Mouse (Mus musculus): Measurements from ENCODE around the gene Olfr1128. TPM values are rescaled to one million over a fixed set of nuclear protein-coding genes. Genes with fewer than 3 reads are reported as not detected.
"Not testable (repeated sequence)": the region's sequence is repeated elsewhere in the genome, so short reads cannot be mapped to it uniquely, and the experiment has no call there.

Olfr1128 gene
- total and polyA plus RNA-seq, 3 experiments, result not detected

DNA sequence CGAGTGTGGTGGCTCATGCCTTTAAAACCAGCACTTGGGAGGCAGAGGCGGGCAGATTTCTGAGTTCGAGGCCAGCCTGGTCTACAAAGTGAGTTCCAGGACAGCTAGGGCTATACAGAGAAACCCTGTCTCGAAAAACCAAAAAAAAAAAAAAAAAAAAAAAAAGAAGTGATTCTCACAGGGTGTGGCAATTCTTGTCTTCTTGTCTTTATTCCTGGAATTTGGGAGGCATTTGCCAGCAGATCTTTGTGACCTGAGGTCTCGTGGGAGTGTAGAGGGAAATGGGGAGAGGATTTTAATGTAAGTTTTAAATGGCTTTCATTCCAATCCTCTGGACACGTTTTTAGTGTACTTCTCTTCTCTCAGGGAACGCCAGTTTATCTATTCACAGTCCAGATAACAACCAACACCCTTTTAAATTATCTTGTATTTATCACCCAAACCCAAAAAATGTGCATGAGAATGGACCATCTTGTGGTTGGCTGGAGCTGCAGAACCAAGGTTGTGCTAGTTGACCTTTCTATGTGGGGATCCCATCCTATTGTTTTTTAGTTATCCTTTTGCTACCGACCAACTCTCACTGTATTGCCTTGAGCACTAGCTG lies 29.8 kb downstream of the Olfr1128 start:
- Histone ChIP-seq H3K79me2 (ENCODE audit: control insufficient read depth, insufficient read depth, low read length, poor library complexity) (no peaks in the 10 kb centered on the region), H3K36me3 (ENCODE audit: control insufficient read depth in 1 of 2, insufficient read depth in 2 of 2, low read length in 2 of 2) (no peaks in the 10 kb centered on the region), H3K4me1 (ENCODE audit: control insufficient read depth in 1 of 2, insufficient read depth in 2 of 2, low read length in 2 of 2) (no peaks in the 10 kb centered on the region), H3K27ac (ENCODE audit: control insufficient read depth, low read depth, low read length) (no peak overlapping the region), H3K9ac (ENCODE audit: control insufficient read depth, low read depth, low read length, poor library complexity, severe bottlenecking) (no peak overlapping the region), H3K27me3 (ENCODE audit: control insufficient read depth in 1 of 2, insufficient read depth in 2 of 2, low read length in 2 of 2) (no peaks in the 10 kb centered on the region), H3K4me3 (ENCODE audit: control insufficient read depth in 1 of 2, insufficient read depth in 1 of 2, low read depth in 2 of 2, low read length in 2 of 2) (no peak overlapping the region), H3K9me3 (replicated peaks; ENCODE audit: insufficient read depth, low read length) (no peaks in the 10 kb centered on the region)
- no peak for DNase-seq (ENCODE audit: low read depth, low spot score)
- TF ChIP-seq NRF1 (IDR thresholded peaks at IDR 0.05; ENCODE audit: insufficient read depth, low read depth, low read length, poor library complexity, severe bottlenecking) (no peak), CTCF (IDR thresholded peaks at IDR 0.05 in 2 of 3, conservative IDR thresholded peaks at IDR 0.05 in 1 of 3; ENCODE audit: control insufficient read depth in 1 of 3, insufficient read depth in 1 of 3, low read depth in 2 of 3, low read length in 3 of 3, poor library complexity in 1 of 3, severe bottlenecking in 1 of 3) (no peak), MYC (IDR thresholded peaks at IDR 0.05; ENCODE audit: low read depth, low read length) (no peak), ZMIZ1 (IDR thresholded peaks at IDR 0.05; ENCODE audit: low read depth, low read length) (no peak), CHD1 (IDR thresholded peaks at IDR 0.05; ENCODE audit: low read depth, low read length) (no peak), CHD2 (IDR thresholded peaks at IDR 0.05; ENCODE audit: low read length) (no peak), SMC3 (IDR thresholded peaks at IDR 0.05; ENCODE audit: low read depth, low read length) (no peak), USF2 (IDR thresholded peaks at IDR 0.05; ENCODE audit: borderline replicate concordance in 1 of 2, insufficient read depth in 1 of 2, low read depth in 1 of 2, low read length in 2 of 2) (no peak), POLR2A (IDR thresholded peaks at IDR 0.05; ENCODE audit: control insufficient read depth in 1 of 2, insufficient read depth in 1 of 2, low read depth in 1 of 2, low read length in 2 of 2, poor library complexity in 1 of 2) (no peak)

DNA sequence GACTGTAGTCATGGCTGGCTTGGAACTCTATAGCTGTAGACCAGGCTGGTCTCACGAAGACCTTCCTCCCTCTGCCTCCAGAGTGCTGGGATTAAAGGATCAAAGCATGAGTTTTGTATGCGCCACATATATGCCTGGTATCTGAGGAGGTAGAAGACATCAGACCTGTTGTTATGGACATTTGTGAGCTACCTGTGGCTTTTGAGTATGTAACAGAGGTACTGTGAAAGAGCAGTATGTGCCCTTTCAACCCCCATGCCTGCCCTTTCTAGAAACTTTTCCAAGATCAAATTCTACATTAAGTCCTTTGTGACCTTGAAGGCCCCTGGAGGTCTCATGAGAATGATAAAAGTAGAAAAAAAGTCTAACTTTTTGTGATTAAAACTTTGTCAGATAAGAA lies 30.3 kb downstream of the Olfr1128 start:
- Histone ChIP-seq H3K79me2 (ENCODE audit: control insufficient read depth, insufficient read depth, low read length, poor library complexity) (no peaks in the 10 kb centered on the region), H3K4me3 (ENCODE audit: control insufficient read depth in 1 of 2, insufficient read depth in 1 of 2, low read depth in 2 of 2, low read length in 2 of 2) (no peak overlapping the region), H3K27me3 (ENCODE audit: control insufficient read depth in 1 of 2, insufficient read depth in 2 of 2, low read length in 2 of 2) (no peaks in the 10 kb centered on the region), H3K9ac (ENCODE audit: control insufficient read depth, low read depth, low read length, poor library complexity, severe bottlenecking) (no peak overlapping the region), H3K4me1 (ENCODE audit: control insufficient read depth in 1 of 2, insufficient read depth in 2 of 2, low read length in 2 of 2) (no peaks in the 10 kb centered on the region), H3K9me3 (replicated peaks; ENCODE audit: insufficient read depth, low read length) (no peaks in the 10 kb centered on the region), H3K27ac (ENCODE audit: control insufficient read depth, low read depth, low read length) (no peak overlapping the region), H3K36me3 (ENCODE audit: control insufficient read depth in 1 of 2, insufficient read depth in 2 of 2, low read length in 2 of 2) (no peaks in the 10 kb centered on the region)
- TF ChIP-seq MYB (IDR thresholded peaks at IDR 0.05; ENCODE audit: low read depth, low read length), result no peak
- TF ChIP-seq KAT2A (conservative IDR thresholded peaks at IDR 0.05; ENCODE audit: low read depth, low read length), result no peak
- no peak for TF ChIP-seq EP300 (IDR thresholded peaks at IDR 0.05; ENCODE audit: low read depth in 1 of 2, low read length in 2 of 2)
- TF ChIP-seq RCOR1 (IDR thresholded peaks at IDR 0.05; ENCODE audit: low read depth, low read length), result no peak
- no peak for DNase-seq (ENCODE audit: low read depth, low spot score)

DNA sequence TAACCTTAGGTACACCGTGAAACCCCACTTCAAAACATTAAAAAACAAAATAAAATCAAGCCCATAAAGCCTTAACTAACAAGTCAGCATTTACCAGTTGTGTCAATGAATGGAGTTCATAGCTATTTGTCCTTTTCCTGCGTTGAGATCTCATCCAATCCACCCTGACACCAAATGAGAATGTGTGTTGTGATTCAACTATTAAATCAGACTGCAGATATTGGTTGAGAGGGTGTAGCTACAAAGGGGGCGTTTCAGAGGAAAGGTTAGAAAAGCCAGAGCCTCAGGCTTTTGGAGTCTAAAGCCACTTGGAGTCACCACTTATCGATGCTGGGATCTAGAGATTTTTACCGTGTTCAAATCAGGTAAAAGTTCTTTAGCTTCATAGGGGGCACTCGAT lies 39.1 kb downstream of the Olfr1128 start, which contains the start of gene Pramel6:
Gene Pramel6, plus strand, starts transcription at position 301 of the 400 bp plus-strand sequence.
- TF ChIP-seq POLR2AphosphoS2 (IDR thresholded peaks at IDR 0.05; ENCODE audit: low read length), result no peak
- no peak for TF ChIP-seq RCOR1 (IDR thresholded peaks at IDR 0.05; ENCODE audit: low read depth, low read length)
- TF ChIP-seq ZKSCAN1 (IDR thresholded peaks at IDR 0.05; ENCODE audit: low read depth, low read length), result no peak
- no peak for TF ChIP-seq POLR2A (IDR thresholded peaks at IDR 0.05; ENCODE audit: control insufficient read depth in 1 of 2, insufficient read depth in 1 of 2, low read depth in 1 of 2, low read length in 2 of 2, poor library complexity in 1 of 2)
- no peak for TF ChIP-seq ETS1 (IDR thresholded peaks at IDR 0.05; ENCODE audit: low read depth, low read length)
- no peak for TF ChIP-seq CTCF (IDR thresholded peaks at IDR 0.05 in 2 of 3, conservative IDR thresholded peaks at IDR 0.05 in 1 of 3; ENCODE audit: control insufficient read depth in 1 of 3, insufficient read depth in 1 of 3, low read depth in 2 of 3, low read length in 3 of 3, poor library complexity in 1 of 3, severe bottlenecking in 1 of 3)
- TF ChIP-seq USF1 (IDR thresholded peaks at IDR 0.05; ENCODE audit: low read depth, low read length), result no peak
- Histone ChIP-seq H3K4me3 (ENCODE audit: control insufficient read depth in 1 of 2, insufficient read depth in 1 of 2, low read depth in 2 of 2, low read length in 2 of 2) (no peak within 1 kb of the TSS), H3K79me2 (ENCODE audit: control insufficient read depth, insufficient read depth, low read length, poor library complexity) (no peaks in the 10 kb centered on the region), H3K27me3 (ENCODE audit: control insufficient read depth in 1 of 2, insufficient read depth in 2 of 2, low read length in 2 of 2) (no peaks in the 10 kb centered on the region), H3K27ac (ENCODE audit: control insufficient read depth, low read depth, low read length) (no peak within 1 kb of the TSS), H3K9me3 (replicated peaks; ENCODE audit: insufficient read depth, low read length) (no peaks in the 10 kb centered on the region), H3K36me3 (ENCODE audit: control insufficient read depth in 1 of 2, insufficient read depth in 2 of 2, low read length in 2 of 2) (no peaks in the 10 kb centered on the region), H3K4me1 (ENCODE audit: control insufficient read depth in 1 of 2, insufficient read depth in 2 of 2, low read length in 2 of 2) (no peaks in the 10 kb centered on the region), H3K9ac (ENCODE audit: control insufficient read depth, low read depth, low read length, poor library complexity, severe bottlenecking) (no peak within 1 kb of the TSS)
- no peak for DNase-seq (ENCODE audit: low read depth, low spot score)

DNA sequence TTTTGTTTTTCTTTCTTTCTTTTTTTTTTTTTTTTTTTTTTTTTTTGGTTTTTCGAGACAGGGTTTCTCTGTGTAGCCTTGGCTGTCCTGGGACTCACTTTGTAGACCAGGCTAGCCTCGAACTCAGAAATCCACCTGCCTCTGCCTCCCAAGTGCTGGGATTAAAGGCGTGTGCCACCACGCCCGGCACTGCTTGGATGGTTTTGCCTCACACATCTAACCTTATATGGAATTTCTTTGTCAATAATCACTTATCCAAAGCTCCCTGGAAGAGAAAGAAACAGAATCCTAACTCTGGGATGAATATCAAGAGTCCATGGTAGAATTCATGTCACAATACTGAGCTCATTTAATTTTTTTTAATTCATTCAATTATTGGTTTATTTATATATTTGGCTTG lies 48.3 kb downstream of the Olfr1128 start, which contains the start of gene Pramel7:
Gene Pramel7, minus strand, starts transcription at position 101 of the 400 bp plus-strand sequence.
- not testable (repeated sequence) for H3K27ac ChIP-seq (ENCODE audit: control insufficient read depth, low read depth, low read length); H3K4me3 ChIP-seq (ENCODE audit: control insufficient read depth in 1 of 2, insufficient read depth in 1 of 2, low read depth in 2 of 2, low read length in 2 of 2); H3K4me1 ChIP-seq (ENCODE audit: control insufficient read depth in 1 of 2, insufficient read depth in 2 of 2, low read length in 2 of 2); H3K36me3 ChIP-seq (ENCODE audit: control insufficient read depth in 1 of 2, insufficient read depth in 2 of 2, low read length in 2 of 2); H3K27me3 ChIP-seq (ENCODE audit: control insufficient read depth in 1 of 2, insufficient read depth in 2 of 2, low read length in 2 of 2); H3K9me3 ChIP-seq (replicated peaks; ENCODE audit: insufficient read depth, low read length); H3K9ac ChIP-seq (ENCODE audit: control insufficient read depth, low read depth, low read length, poor library complexity, severe bottlenecking); H3K79me2 ChIP-seq (ENCODE audit: control insufficient read depth, insufficient read depth, low read length, poor library complexity); DNase-seq (ENCODE audit: low read depth, low spot score)
